Mouse (Mus musculus) forebrain, embryonic 14.5 days (tissue): ENCODE results near the gene Tob1. TPM values are rescaled to one million over a fixed set of nuclear protein-coding genes. Genes with fewer than 3 reads are reported as not detected.

Experiments
- ATAC-seq: fragments of 200-750 bp; cut with Nextera tagmentation; 2 replicates; pipeline ENCODE4 v1.8.0; 2017; ENCODE audit warnings: mild to moderate bottlenecking, moderate library complexity
- DNase-seq: peaks from one replicate; pipeline ENCODE4 v3.0.0-alpha.2; 2015; ENCODE audit warnings: low spot score
- H3K27ac ChIP-seq: fragments of 300-500 bp; sonication (generic); 2 replicates; pipeline ENCODE4 v1.5.1; 2014; ENCODE audit warnings: low read depth, mild to moderate bottlenecking, control low read depth, low read length, moderate library complexity
- H3K27me3 ChIP-seq: fragments of 300-500 bp; sonication (generic); replicated peaks from 2 replicates; pipeline ENCODE4 v1.6.1; 2014; ENCODE audit warnings: low read length, control low read depth, mixed read lengths; ENCODE audit not compliant: control insufficient read depth, insufficient read depth
- H3K36me3 ChIP-seq: fragments of 300-500 bp; sonication (generic); 2 replicates; pipeline ENCODE4 v1.6.1; 2014; ENCODE audit warnings: low read length, control low read depth; ENCODE audit not compliant: control insufficient read depth, insufficient read depth
- H3K4me1 ChIP-seq: fragments of 300-500 bp; sonication (generic); 2 replicates; pipeline ENCODE4 v1.6.1; 2014; ENCODE audit warnings: antibody characterized with exemption, low read length, control low read depth; ENCODE audit not compliant: control insufficient read depth, insufficient read depth
- H3K4me2 ChIP-seq: fragments of 300-500 bp; sonication (generic); 2 replicates; pipeline ENCODE4 v1.6.1; 2014; ENCODE audit warnings: mild to moderate bottlenecking, control low read depth, low read length
- H3K4me3 ChIP-seq: fragments of 300-500 bp; sonication (generic); 2 replicates; pipeline ENCODE4 v1.5.1; 2014; ENCODE audit warnings: low read depth, low read length, control low read depth
- H3K9ac ChIP-seq: fragments of 300-500 bp; sonication (generic); 2 replicates; pipeline ENCODE4 v1.6.1; 2014; ENCODE audit warnings: mild to moderate bottlenecking, low read length, control low read depth, moderate library complexity
- H3K9me3 ChIP-seq: fragments of 300-500 bp; sonication (generic); replicated peaks from 2 replicates; pipeline ENCODE4 v1.6.1; 2016; ENCODE audit warnings: low read length, control low read depth, mixed read lengths; ENCODE audit not compliant: control insufficient read depth
- WGBS: fragments of 180-500 bp; shearing (Covaris S2); extraction: QIAGEN DNeasy Blood & Tissue Kit; methylation state at CpG from one replicate; pipeline ENCODE4 v1.1.7; 2014; 5-methylcytosine and 5-hydroxymethylcytosine counted together
- polyA plus RNA-seq: library from polyadenylated mRNA; unstranded; fragments of >200 nt; fragmentation: Nextera tagmentation; extraction: Ambion mirVana; gene quantifications from 2 replicates; pipeline ENCODE4 v1.2.1, GENCODE M21; 2014

The Tob1 gene
- polyA plus RNA-seq, 1 experiment from 2014 or later: 32.4 TPM

- peaks cover 18% of the 10 kb centered on the region for H3K4me1 ChIP-seq
- H3K27me3 ChIP-seq: no peaks in the 10 kb centered on the region
- peak overlapping the region; percentile 47 for H3K9ac ChIP-seq
- H3K4me3 ChIP-seq: peak overlapping the region; percentile 15
- 85% methylated on average over 29 of the region's 29 CpGs for WGBS
- no peaks in the 10 kb centered on the region for H3K9me3 ChIP-seq
- H3K36me3 ChIP-seq: peaks cover 16% of the 10 kb centered on the region
- no peak for DNase-seq
- H3K27ac ChIP-seq: no peak overlapping the region
- no peak for ATAC-seq
- peak overlapping the region; percentile 69 for H3K4me2 ChIP-seq
Observed at GRCm38 (mm10) chr11:94213735-94214594, 2.7 kb downstream of the Tob1 start.

DNA sequence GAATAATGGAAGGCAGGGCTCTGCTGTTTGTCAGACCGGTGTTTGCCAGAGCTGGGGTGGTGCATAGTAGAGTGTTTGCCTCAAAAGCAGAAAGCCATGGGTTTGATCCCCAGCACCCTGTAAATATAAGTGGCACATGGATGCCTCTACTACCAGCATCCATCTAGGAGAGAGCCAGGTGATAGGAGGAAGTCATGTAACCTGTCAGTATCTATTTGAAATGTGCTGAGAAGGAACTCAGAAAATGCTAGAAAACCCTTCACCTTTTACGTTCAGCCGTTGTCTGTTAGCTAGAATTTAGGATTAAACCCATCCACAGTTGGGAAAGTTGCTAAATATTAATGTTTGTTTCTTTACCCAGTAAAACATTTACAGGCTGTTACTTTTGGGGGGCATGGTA is 4.3 kb downstream of the Tob1 start:
- H3K4me2 ChIP-seq: no peak overlapping the region; the same call in 1 of the 2 replicates
- no peak overlapping the region for H3K4me3 ChIP-seq
- 93% methylated on average over 3 of the region's 3 CpGs for WGBS
- no peak overlapping the region for H3K9ac ChIP-seq
- peaks cover 18% of the 10 kb centered on the region for H3K4me1 ChIP-seq
- H3K9me3 ChIP-seq: no peaks in the 10 kb centered on the region
- no peaks in the 10 kb centered on the region for H3K27me3 ChIP-seq
- peaks cover 16% of the 10 kb centered on the region for H3K36me3 ChIP-seq
- ATAC-seq: no peak
- no peak for DNase-seq
- no peak overlapping the region for H3K27ac ChIP-seq

DNA sequence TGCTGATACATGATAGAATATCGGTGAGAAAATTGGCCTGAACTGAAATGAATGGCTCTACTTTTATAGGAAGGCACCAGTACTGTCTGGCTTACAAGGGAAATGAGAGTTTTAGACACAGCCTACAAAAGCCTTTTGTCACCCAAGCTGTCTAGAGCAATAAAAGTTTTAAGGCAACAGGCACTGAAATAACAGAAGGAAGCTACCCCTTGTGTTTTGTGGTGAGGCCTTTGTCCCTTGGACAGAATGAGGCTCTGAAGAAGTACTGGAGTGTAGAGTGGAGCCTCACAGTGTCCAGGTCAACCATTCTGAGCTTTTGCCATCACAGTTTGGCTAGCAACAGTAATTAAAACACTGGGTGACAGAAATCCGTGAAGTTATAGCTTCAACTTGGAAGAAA is 5.0 kb downstream of the Tob1 start:
- 50% methylated on average over 2 of the region's 2 CpGs for WGBS
- Histone ChIP-seq H3K36me3 (peaks cover 16% of the 10 kb centered on the region), H3K4me1 (peaks cover 18% of the 10 kb centered on the region), H3K27me3 (no peaks in the 10 kb centered on the region), H3K9me3 (no peaks in the 10 kb centered on the region), H3K4me3 (no peak overlapping the region), H3K4me2 (no peak overlapping the region), H3K27ac (no peak overlapping the region), H3K9ac (no peak overlapping the region)
- ATAC-seq (no peak), DNase-seq (no peak)

DNA sequence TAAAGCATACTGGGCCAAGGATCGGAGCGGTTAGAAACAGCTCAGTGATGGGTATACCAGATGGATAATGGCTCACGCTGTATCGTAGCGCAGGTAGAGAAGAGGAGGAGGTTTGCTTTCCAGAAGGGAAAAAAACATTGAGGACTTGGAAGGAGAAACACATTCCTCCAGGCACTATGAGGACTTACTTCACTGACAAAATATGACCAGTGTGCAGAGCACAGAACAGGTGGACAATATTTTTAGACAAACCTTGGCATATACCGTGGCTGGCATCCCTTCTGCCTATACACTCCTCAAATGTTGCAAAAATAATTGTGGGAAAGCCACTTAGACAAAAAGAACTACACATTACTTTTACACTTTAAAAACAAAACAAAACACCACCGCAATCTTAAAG is 10.0 kb downstream of the Tob1 start:
- DNase-seq (no peak), ATAC-seq (no peak)
- Histone ChIP-seq H3K9ac (no peak overlapping the region), H3K27ac (no peak overlapping the region), H3K4me3 (no peak overlapping the region), H3K27me3 (no peaks in the 10 kb centered on the region), H3K9me3 (no peaks in the 10 kb centered on the region), H3K36me3 (no peaks in the 10 kb centered on the region), H3K4me1 (peaks cover 1% of the 10 kb centered on the region; the same call in 1 of the 2 replicates), H3K4me2 (no peak overlapping the region)
- WGBS: 97% methylated on average over 7 of the region's 7 CpGs

DNA sequence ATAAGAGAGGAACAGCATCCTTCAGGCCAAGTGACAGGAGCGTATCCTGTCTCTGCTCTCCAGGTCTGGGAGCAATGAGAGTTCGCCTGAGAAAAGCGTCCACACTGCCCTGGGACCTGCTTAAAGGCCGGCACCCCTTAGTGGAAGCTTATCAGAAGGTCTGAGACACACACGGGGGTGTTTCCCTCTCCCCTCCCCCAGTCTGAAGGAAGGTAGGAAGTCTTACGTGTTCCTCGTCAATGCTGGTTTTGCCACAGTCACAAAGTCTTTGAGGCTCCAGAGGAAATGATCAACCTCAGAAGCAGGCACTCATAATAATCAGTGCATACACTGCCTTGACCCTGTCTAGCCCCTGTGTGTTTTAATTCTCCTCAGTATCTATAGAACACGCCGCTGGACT is 12.3 kb downstream of the Tob1 start:
- H3K4me3 ChIP-seq: no peak overlapping the region
- WGBS: 90% methylated on average over 9 of the region's 9 CpGs
- no peak overlapping the region for H3K27ac ChIP-seq
- peaks cover 3% of the 10 kb centered on the region; the same call in 1 of the 2 replicates for H3K4me1 ChIP-seq
- ATAC-seq: no peak
- no peaks in the 10 kb centered on the region for H3K9me3 ChIP-seq
- DNase-seq: no peak
- H3K4me2 ChIP-seq: no peak overlapping the region
- no peaks in the 10 kb centered on the region for H3K36me3 ChIP-seq
- H3K27me3 ChIP-seq: no peaks in the 10 kb centered on the region
- H3K9ac ChIP-seq: no peak overlapping the region

DNA sequence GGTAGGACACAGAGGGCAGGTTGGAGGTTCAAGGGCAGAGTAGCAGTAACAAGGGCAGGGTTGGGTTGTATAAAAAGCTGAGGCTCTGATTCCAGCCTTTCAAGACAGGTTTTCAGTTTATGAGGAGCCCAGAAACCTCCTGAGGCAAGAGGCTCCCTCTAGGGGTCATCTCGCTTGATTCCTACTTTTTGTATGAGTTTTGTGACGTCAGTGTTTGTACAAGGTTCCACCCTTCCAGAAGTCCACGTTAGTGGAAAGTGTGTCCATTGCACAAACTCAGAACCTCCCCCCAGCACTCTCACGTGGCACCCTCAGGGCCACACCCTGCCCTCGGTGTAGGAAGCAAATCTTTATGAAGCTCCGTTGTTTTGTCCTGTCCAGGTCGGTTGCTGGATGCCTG is 14.7 kb downstream of the Tob1 start:
- no peaks in the 10 kb centered on the region for H3K36me3 ChIP-seq
- H3K4me2 ChIP-seq: no peak overlapping the region
- H3K9ac ChIP-seq: no peak overlapping the region
- no peak overlapping the region for H3K4me3 ChIP-seq
- H3K9me3 ChIP-seq: no peaks in the 10 kb centered on the region
- H3K27ac ChIP-seq: no peak overlapping the region
- H3K27me3 ChIP-seq: no peaks in the 10 kb centered on the region
- ATAC-seq (no peak), DNase-seq (peak; percentile 76)
- 42% methylated on average over 7 of the region's 7 CpGs for WGBS
- H3K4me1 ChIP-seq: peaks cover 4% of the 10 kb centered on the region; the same call in 1 of the 2 replicates

GRCm38 (mm10) chr11:94228416-94228815 is 17.2 kb downstream of the Tob1 start:
- Histone ChIP-seq H3K9ac (no peak overlapping the region), H3K27me3 (no peaks in the 10 kb centered on the region), H3K36me3 (no peaks in the 10 kb centered on the region), H3K4me3 (no peak overlapping the region), H3K4me2 (no peak overlapping the region), H3K27ac (no peak overlapping the region), H3K4me1 (peaks cover 4% of the 10 kb centered on the region; the same call in 1 of the 2 replicates), H3K9me3 (no peaks in the 10 kb centered on the region)
- ATAC-seq: no peak
- 36% methylated on average over 9 of the region's 9 CpGs for WGBS
- DNase-seq: no peak

GRCm38 (mm10) chr11:94229207-94229960 is 18.1 kb downstream of the Tob1 start:
- peaks cover 4% of the 10 kb centered on the region; the same call in 1 of the 2 replicates for H3K4me1 ChIP-seq
- no peak for DNase-seq
- no peak overlapping the region for H3K4me2 ChIP-seq
- ATAC-seq: no peak
- no peak overlapping the region for H3K9ac ChIP-seq
- no peak overlapping the region for H3K4me3 ChIP-seq
- WGBS: 78% methylated on average over 5 of the region's 5 CpGs
- H3K27ac ChIP-seq: no peak overlapping the region
- H3K36me3 ChIP-seq: no peaks in the 10 kb centered on the region
- H3K27me3 ChIP-seq: no peaks in the 10 kb centered on the region
- H3K9me3 ChIP-seq: no peaks in the 10 kb centered on the region

GRCm38 (mm10) chr11:94230244-94230643 is 19.0 kb downstream of the Tob1 start:
- H3K27me3 ChIP-seq: no peaks in the 10 kb centered on the region
- no peak overlapping the region for H3K4me2 ChIP-seq
- H3K27ac ChIP-seq: no peak overlapping the region
- no peaks in the 10 kb centered on the region for H3K36me3 ChIP-seq
- no peaks in the 10 kb centered on the region for H3K9me3 ChIP-seq
- peaks cover 4% of the 10 kb centered on the region; the same call in 1 of the 2 replicates for H3K4me1 ChIP-seq
- H3K4me3 ChIP-seq: no peak overlapping the region
- WGBS: 87% methylated on average over 8 of the region's 8 CpGs
- ATAC-seq (no peak), DNase-seq (no peak)
- H3K9ac ChIP-seq: no peak overlapping the region
